Mouse (Mus musculus): ENCODE measurements at regions not wholly inside any gene's neighbourhood (a gene's known extent, or its start where the extent isn't known, plus 50 kb on each side); places are given as distances from the start of the nearest gene placed in this dataset.

GRCm38 (mm10) chr12:102057979-102058378, 70.6 kb upstream of the Slc24a4 start:
- no peak for DNase-seq (ENCODE audit: low spot score)

DNA sequence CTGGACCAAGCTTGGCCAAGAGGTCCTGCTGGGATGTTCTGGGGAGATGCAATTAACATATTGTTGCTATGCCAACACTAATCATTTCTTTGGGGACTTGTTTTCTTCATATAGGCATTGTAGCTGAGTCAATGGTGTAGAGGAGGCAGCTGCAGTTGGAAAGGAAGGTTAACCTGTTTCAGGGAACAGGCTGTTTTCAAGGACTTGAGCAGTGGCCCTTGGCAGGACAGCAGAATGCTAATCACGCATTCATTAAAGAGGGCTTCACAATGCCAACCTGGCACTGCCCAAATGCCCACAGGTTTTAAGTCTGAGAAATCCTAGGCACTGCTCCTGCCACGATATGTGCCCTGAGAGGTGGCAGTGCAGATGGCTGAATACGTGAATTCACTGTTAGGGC, 70.1 kb upstream of the Slc24a4 start:
- DNase-seq (ENCODE audit: low spot score), result no peak

- DNase-seq (ENCODE audit: low spot score), result no peak
Measured at GRCm38 (mm10) chr12:102061096-102061495, 67.4 kb upstream of the Slc24a4 start.

DNA sequence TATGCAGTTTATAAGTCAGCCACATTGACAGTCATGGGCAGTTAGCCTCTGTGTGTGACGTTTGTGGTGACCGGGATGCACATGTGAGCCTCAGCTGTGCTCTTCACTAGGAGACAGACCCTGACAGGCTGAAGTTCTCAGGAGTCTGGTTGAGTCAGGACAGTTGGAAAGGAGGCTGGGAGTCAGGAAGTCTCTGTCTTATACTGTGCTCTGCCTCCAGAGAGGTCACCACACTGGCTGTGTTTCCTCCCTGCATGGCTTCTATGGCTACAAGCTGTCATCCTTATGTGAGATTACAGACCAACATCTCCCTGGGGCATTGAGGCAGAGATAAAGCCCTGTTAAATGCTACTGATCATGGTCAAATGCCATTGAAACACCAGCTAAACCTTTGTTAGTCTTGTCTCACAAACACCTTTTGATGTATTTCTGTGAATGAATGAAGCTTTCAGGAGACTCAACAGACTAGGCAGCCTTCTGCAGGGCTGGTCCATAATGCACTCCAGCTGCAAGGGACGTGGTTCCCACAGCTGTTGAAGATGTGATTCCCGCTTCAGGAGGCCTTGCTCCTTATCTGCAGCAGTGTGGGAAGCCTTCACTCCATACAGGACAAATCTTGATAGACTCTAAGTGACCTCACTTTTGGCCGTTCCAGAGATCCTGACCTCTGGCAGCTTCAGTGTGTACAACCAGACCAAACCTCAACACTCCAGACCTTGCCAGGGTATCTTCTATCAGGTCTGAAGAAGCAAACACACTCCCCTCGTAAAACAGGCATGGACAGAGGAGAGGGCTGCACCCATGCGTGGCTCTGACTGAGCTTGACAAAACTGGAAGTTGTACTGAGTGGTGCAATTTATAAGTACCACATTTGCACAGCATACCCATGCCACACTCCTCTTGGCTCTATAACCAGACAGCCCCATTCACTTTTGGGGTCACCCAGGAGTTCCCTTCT, 66.6 kb upstream of the Slc24a4 start:
- DNase-seq (ENCODE audit: low spot score), result peak; percentile 22

- no peak for DNase-seq (ENCODE audit: low spot score)
Measured at GRCm38 (mm10) chr12:102062648-102063047, 65.9 kb upstream of the Slc24a4 start.

DNA sequence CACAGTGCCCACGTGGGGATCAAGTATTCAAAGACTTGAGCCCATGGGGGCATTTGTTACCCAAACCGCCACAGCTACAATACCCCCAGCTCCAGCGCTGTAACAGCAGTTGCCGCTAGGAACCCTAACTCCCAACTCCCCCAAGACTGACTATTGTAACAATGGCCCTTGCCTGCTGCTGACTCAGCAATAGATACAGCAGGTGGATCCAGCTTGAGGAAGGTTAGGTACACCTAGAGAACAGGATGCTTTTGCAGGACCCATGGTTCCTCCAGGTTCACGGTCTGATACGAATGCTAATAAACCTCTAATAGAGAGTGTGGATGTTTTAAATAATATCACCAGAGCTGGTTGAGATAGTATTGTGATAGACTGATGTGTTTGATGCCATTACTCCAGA, 65.3 kb upstream of the Slc24a4 start:
- no peak for DNase-seq (ENCODE audit: low spot score)

GRCm38 (mm10) chr12:102064710-102065325, 63.7 kb upstream of the Slc24a4 start:
- no peak for DNase-seq (ENCODE audit: low spot score)

DNA sequence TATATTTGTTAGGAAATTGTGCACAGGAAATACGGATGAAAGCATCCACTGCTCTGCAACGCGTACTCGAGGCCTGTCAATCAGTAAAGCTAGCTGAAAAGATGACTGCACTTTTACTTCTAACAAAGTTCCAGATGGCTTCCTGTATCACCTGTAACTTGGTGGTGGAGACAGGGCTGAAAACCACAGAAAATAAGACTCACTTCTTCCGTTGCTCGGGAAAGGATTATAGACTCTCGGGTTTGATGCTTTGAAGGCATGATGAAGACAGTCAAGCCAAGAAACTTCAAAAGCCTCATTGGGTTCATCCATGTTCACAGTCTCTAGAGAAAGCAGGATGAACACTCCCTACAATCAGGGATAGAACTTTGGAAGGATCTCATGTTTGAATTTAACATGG, 60.8 kb upstream of the Slc24a4 start:
- no peak for DNase-seq (ENCODE audit: low spot score)

DNA sequence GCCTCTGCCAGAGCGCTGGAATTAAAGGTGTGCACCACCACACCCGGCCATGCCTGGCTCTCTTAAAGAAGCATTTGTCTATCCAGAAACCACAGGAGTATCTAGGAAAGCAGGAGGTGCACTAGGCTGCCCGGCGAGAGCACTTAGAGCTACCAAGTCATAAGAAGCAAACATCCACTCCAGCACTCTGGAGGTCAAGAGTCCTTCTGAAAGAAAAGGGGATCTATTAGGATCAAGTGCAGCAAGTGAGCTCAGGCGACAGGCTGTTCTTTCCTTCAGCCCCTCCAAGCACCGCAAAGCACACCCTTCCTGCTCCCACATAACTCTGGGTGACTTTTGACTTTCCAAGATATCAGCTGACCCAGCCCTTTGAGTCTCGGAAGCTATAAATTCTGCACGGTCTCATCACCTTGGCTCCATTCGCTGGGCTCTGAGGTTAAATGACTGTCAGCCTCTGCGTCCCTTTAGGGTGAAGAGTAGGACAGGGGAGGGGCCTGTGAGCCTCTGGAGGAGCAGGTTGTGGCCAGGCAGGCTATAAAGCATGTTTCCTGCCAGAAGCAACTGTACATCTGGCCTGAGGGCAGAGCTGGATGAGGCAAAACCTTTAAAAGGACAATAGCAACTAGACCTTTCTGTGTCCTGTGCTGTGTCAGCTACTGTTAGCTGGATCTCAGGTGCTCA, 58.9 kb upstream of the Slc24a4 start:
- DNase-seq (ENCODE audit: low spot score), result no peak

DNA sequence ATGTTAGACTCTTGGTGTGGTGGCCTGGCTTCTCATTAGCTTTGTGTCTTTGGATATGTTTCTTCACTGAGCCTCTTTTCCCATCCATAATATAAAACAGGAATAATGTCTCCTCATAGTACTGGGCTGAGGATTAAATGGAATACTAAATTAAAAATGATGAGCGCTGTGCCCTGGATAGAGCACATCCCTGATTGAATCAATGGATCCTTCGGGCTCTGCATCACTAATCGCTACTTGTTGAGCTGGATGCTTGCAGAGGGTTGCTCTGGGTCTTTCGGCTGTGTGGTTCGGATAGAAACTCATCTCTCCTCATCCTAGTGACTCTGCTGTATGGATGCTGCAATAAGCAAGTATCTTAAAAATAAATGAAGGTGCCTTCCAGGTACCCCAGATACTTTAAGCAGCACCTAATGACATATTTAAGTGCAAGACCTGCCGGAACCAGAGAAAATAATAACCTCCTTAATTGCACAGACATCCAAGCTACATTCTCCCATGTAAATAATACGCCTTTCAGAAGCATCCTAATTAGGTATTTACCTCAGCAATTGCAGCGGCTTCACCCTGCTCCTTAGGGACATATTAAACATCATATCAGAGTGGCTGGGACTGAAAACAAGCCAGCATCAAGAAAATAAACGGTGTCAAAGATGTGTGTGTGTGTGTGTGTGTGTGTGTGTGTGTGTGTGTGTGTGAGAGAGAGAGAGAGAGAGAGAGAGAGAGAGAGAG, 56.5 kb upstream of the Slc24a4 start:
- no peak for DNase-seq (ENCODE audit: low spot score)

GRCm38 (mm10) chr12:102073540-102073939, 55.0 kb upstream of the Slc24a4 start:
- no peak for DNase-seq (ENCODE audit: low spot score)

DNA sequence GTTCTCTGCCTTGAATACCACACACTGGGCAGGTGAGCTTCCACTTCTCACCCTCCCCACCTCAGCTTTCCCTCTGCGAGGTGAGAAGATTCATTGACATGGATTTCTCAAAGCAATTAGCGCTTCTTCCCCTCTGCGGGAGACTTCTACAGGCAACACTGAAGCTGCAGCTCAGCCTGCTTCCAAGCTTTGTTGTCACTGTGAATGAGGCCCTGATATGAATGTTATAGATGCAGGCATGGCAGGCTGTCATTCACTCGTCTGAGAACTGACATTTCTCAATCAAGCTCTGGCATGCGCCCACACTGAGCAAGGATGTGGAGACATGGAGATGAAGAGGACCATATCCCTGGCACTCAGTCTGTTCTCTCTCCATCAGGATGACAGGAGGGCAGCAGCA, 52.2 kb upstream of the Slc24a4 start:
- DNase-seq (ENCODE audit: low spot score), result no peak

Data from heart, adult 8-10 months (tissue).